Mouse (Mus musculus): ENCODE data around the gene Hvcn1.
"Not testable (repeated sequence)": the region's sequence is repeated elsewhere in the genome, so short reads cannot be mapped to it uniquely, and the experiment has no call there.

The Hvcn1 gene

GRCm38 (mm10) chr5:122204180-122204579 lies 2.4 kb upstream of the Hvcn1 start:
- no peak for DNase-seq (ENCODE audit: low spot score)

GRCm38 (mm10) chr5:122208909-122209308 lies 2.3 kb downstream of the Hvcn1 start:
- no peak for DNase-seq (ENCODE audit: low spot score)

- peak; percentile 70 for DNase-seq (ENCODE audit: low spot score)
These were observed 3.2 kb downstream of the Hvcn1 start for GRCm38 (mm10) chr5:122209591-122210368.

GRCm38 (mm10) chr5:122210890-122211289 lies 4.3 kb downstream of the Hvcn1 start:
- no peak for DNase-seq (ENCODE audit: low spot score)

GRCm38 (mm10) chr5:122212125-122212524 lies 5.5 kb downstream of the Hvcn1 start:
- DNase-seq (ENCODE audit: low spot score) = no peak

GRCm38 (mm10) chr5:122212820-122213219 lies 6.2 kb downstream of the Hvcn1 start:
- DNase-seq (ENCODE audit: low spot score) = not testable (repeated sequence)

GRCm38 (mm10) chr5:122213861-122214260 lies 7.3 kb downstream of the Hvcn1 start:
- DNase-seq (ENCODE audit: low spot score) = no peak

GRCm38 (mm10) chr5:122217636-122218035 lies 11.0 kb downstream of the Hvcn1 start:
- DNase-seq (ENCODE audit: low spot score) = no peak

- DNase-seq (ENCODE audit: low spot score) = no peak
These were observed 11.7 kb downstream of the Hvcn1 start for GRCm38 (mm10) chr5:122218109-122218905.

GRCm38 (mm10) chr5:122218928-122219327 lies 12.3 kb downstream of the Hvcn1 start:
- no peak for DNase-seq (ENCODE audit: low spot score)

- no peak for DNase-seq (ENCODE audit: low spot score)
These were observed 13.3 kb downstream of the Hvcn1 start for GRCm38 (mm10) chr5:122219655-122220629.

GRCm38 (mm10) chr5:122221085-122221484 lies 14.5 kb downstream of the Hvcn1 start:
- no peak for DNase-seq (ENCODE audit: low spot score)

GRCm38 (mm10) chr5:122224291-122224690 lies 17.7 kb downstream of the Hvcn1 start:
- no peak for DNase-seq (ENCODE audit: low spot score)

GRCm38 (mm10) chr5:122228271-122228765 lies 21.7 kb downstream of the Hvcn1 start:
- no peak for DNase-seq (ENCODE audit: low spot score)

GRCm38 (mm10) chr5:122228772-122229171 lies 22.2 kb downstream of the Hvcn1 start:
- DNase-seq (ENCODE audit: low spot score) = no peak

GRCm38 (mm10) chr5:122230816-122231215 lies 24.2 kb downstream of the Hvcn1 start:
- DNase-seq (ENCODE audit: low spot score) = no peak

- no peak for DNase-seq (ENCODE audit: low spot score)
These were observed 24.8 kb downstream of the Hvcn1 start for GRCm38 (mm10) chr5:122231431-122231830.

GRCm38 (mm10) chr5:122232004-122232403 lies 25.4 kb downstream of the Hvcn1 start:
- no peak for DNase-seq (ENCODE audit: low spot score)

- DNase-seq (ENCODE audit: low spot score) = no peak
These were observed 26.5 kb downstream of the Hvcn1 start for GRCm38 (mm10) chr5:122233077-122233581.

GRCm38 (mm10) chr5:122233695-122234094 lies 27.1 kb downstream of the Hvcn1 start:
- no peak for DNase-seq (ENCODE audit: low spot score)

All from retina, embryonic 14.5 days (tissue).